8 mouse cellular contexts compared by ENCODE assay signal in the genomic region with DNA sequence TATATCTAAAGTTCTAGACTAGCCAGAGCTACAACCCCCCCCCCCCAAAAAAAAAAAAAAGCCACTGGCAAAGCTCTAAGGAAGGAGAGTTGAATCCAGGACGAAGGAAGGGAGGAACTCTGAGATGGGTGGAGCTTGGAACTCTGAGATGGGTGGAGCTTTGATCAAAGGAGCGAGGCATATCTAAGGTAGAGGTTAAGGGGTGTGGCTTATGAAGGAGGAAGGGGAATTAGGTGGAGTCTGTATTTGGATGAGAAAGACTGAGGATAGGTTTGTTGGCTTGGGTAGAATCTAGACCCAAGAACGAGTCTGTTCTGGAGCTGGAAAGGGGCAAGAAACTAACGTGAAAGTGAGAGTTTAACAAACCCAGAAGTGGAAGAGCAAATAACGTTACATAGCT. TPM values are rescaled to one million over a fixed set of nuclear protein-coding genes. Genes with fewer than 3 reads are reported as not detected.
DNase-seq lines count a peak whose midpoint lies in the region; ATAC-seq and TF ChIP-seq lines count a peak whose summit lies in the region.

No protein-coding gene starts in this region.

- intact Hi-C loops in left cerebral cortex, adult 2 months (cut with DNase I), result no loop called here

- H3K4me3 ChIP-seq in E14TG2a.4 (replicated peaks; ENCODE audit: low read length), result peak overlapping the region; percentile 76
- no peak overlapping the region for H3K4me3 ChIP-seq in hindbrain, embryonic 13.5 days
- H3K4me3 ChIP-seq in left cerebral cortex, adult 2 months, result no peak overlapping the region

- no peaks in the 10 kb centered on the region for H3K36me3 ChIP-seq in E14TG2a.4 (ENCODE audit: insufficient read depth, low read length)
- H3K36me3 ChIP-seq in hindbrain, embryonic 13.5 days, result no peaks in the 10 kb centered on the region

- WGBS in hindbrain, embryonic 13.5 days, result 12% methylated on average over 5 of the region's 5 CpGs

- H3K4me1 ChIP-seq in E14TG2a.4 (replicated peaks; ENCODE audit: low read depth, low read length), result peaks cover 51% of the 10 kb centered on the region
- H3K4me1 ChIP-seq in hindbrain, embryonic 13.5 days (replicated peaks), result peaks cover 17% of the 10 kb centered on the region

- ATAC-seq in hindbrain, embryonic 13.5 days (ENCODE audit: low FRiP score), result no peak
- no peak for ATAC-seq in monocyte, adult 5-6 weeks (replicated peaks; ENCODE audit: insufficient number of reproducible peaks, low FRiP score, low TSS enrichment, poor library complexity, severe bottlenecking)

- TF ChIP-seq CTCF in E14TG2a.4 (conservative IDR thresholded peaks at IDR 0.05; ENCODE audit: low read length), result no peak
- no peak for TF ChIP-seq CTCF in left cerebral cortex, adult 2 months (IDR thresholded peaks at IDR 0.05)

- H3K27ac ChIP-seq in hindbrain, embryonic 13.5 days, result no peak overlapping the region
- H3K27ac ChIP-seq in left cerebral cortex, adult 2 months, result no peak overlapping the region

- H3K4me2 ChIP-seq in hindbrain, embryonic 13.5 days, result peak overlapping the region; percentile 76; the same call in 1 of the 2 replicates

- peak; percentile 34 for DNase-seq in adrenal gland, postnatal 14 days
- DNase-seq in adrenal gland, adult 2 months, result no peak
- peak; percentile 42 for DNase-seq in lung, postnatal 25 days (ENCODE audit: low spot score)
- DNase-seq in left cerebral cortex, adult 2 months (ENCODE audit: extremely low spot score in 1 of 2, low spot score in 2 of 2), result no peak
- DNase-seq in cerebellum, adult 8-10 months, result no peak

- H3K27me3 ChIP-seq in E14TG2a.4 (ENCODE audit: insufficient read depth, low read length), result peaks cover 46% of the 10 kb centered on the region
- peaks cover 26% of the 10 kb centered on the region for H3K27me3 ChIP-seq in hindbrain, embryonic 13.5 days

- H3K9ac ChIP-seq in hindbrain, embryonic 13.5 days, result no peak overlapping the region

- H3K9me3 ChIP-seq in E14TG2a.4 (ENCODE audit: low read length), result no peaks in the 10 kb centered on the region
- no peaks in the 10 kb centered on the region for H3K9me3 ChIP-seq in hindbrain, embryonic 13.5 days

RNA-seq across cellular contexts. Expression of a gene that starts 0.5 kb away (rescaled TPM):
- total RNA-seq in adrenal gland, postnatal 14 days (2021), result 0.22 and 0.30 TPM in 2 replicates
- total RNA-seq in adrenal gland, adult 2 months (2021), result under 1 TPM; 0.23 to 0.48 TPM
- polyA plus RNA-seq in adrenal gland, adult 2 months (2012; rRNA removed), result 0.81 and 0.96 TPM in 2 replicates
- 0.10 and 0.23 TPM in 2 replicates for polyA plus RNA-seq in hindbrain, embryonic 13.5 days (2015; fragmentation: Nextera tagmentation; extraction: Ambion mirVana)
- total RNA-seq in left cerebral cortex, adult 2 months (2021), result under 1 TPM; 0.28 to 0.29 TPM
- 0.68 TPM in 1 of 3 replicates, not detected in the others for total RNA-seq in monocyte, adult 5-6 weeks (2017)

RNA-seq across cellular contexts. Expression of a gene that starts 23.2 kb away (rescaled TPM):
- 22.9 and 26.2 TPM in 2 replicates for total RNA-seq in adrenal gland, postnatal 14 days (2021)
- total RNA-seq in adrenal gland, adult 2 months (2021), result 10 to 100 TPM in 1 of 2 experiments, 1 to 10 TPM in 1; 5.6 to 11.7 TPM
- 35.5 and 44.3 TPM in 2 replicates for polyA plus RNA-seq in adrenal gland, adult 2 months (2012; rRNA removed)
- 8.2 and 8.6 TPM in 2 replicates for polyA plus RNA-seq in hindbrain, embryonic 13.5 days (2015; fragmentation: Nextera tagmentation; extraction: Ambion mirVana)
- 1 to 10 TPM; 7.1 to 7.8 TPM for total RNA-seq in left cerebral cortex, adult 2 months (2021)
- not detected in 3 replicates for total RNA-seq in monocyte, adult 5-6 weeks (2017)

Comparison
In these comparisons a context has a peak if more than half of its experiments do, and no peak if none do; other contexts are left out.
1. DNase-seq: peak in adrenal gland, postnatal 14 days (single experiment) and lung, postnatal 25 days (single experiment); none in adrenal gland, adult 2 months (single experiment), left cerebral cortex, adult 2 months (0 of 2) and cerebellum, adult 8-10 months (single experiment).